Mouse (Mus musculus) embryonic stem cell, embryonic (primary cell): ENCODE measurements at regions not wholly inside any gene's neighbourhood (a gene's known extent, or its start where the extent isn't known, plus 50 kb on each side); places are given as distances from the start of the nearest gene placed in this dataset.

ENCODE experiments used
- CTCF ChIA-PET, 4 experiments: fragments of 300-600 bp in 2 of 4; fragments of 350-600 bp in 2 of 4; sonication (Branson Sonifier 250); formaldehyde crosslinking; loops; one replicate each; lab custom pipeline; 2022; ENCODE audit warnings: inconsistent platforms in 2 of 4; lab: Charles Lee
- POLR2A ChIA-PET, 4 experiments: fragments of 300-600 bp in 2 of 4; fragments of 350-600 bp in 2 of 4; sonication (Branson Sonifier 250); formaldehyde crosslinking; loops; one replicate each; lab custom pipeline; 2022; ENCODE audit warnings: antibody characterized with exemption in 4 of 4, inconsistent platforms in 1 of 4; lab: Charles Lee

- POLR2A ChIA-PET = no interaction called here
- CTCF ChIA-PET = no interaction called here
Measured at GRCm38 (mm10) chr12:94640153-94640552, 1051.9 kb upstream of the Flrt2 start.

- ChIA-PET POLR2A (no interaction called here), CTCF (no interaction called here)
Measured at GRCm38 (mm10) chr12:94645302-94645701, 1046.7 kb upstream of the Flrt2 start.

- POLR2A ChIA-PET = interaction anchor here in 1 of 4 experiments (0.7 kb wide), 2 partner anchors 256 to 412 kb away, joined by 4 read pairs; no protein-coding TSS in a partner anchor
Measured at GRCm38 (mm10) chr12:94670035-94670434, 1022.0 kb upstream of the Flrt2 start.

GRCm38 (mm10) chr12:94674925-94675324, 1017.1 kb upstream of the Flrt2 start:
- ChIA-PET POLR2A (interaction anchor here in 1 of 4 experiments (0.7 kb wide), 1 partner anchor 90 kb away, joined by 3 read pairs; no protein-coding TSS in a partner anchor), CTCF (no interaction called here)

More at GRCm38 (mm10) chr12:94670035-94670434, 1022.0 kb upstream of the Flrt2 start:
- CTCF ChIA-PET = no interaction called here

GRCm38 (mm10) chr12:94691341-94692029, 1000.5 kb upstream of the Flrt2 start:
- CTCF ChIA-PET = no interaction called here
- POLR2A ChIA-PET = interaction anchor here in 1 of 4 experiments (0.7 kb wide), 1 partner anchor 45 kb away, joined by 3 read pairs; no protein-coding TSS in a partner anchor

GRCm38 (mm10) chr12:94731391-94731790, 960.6 kb upstream of the Flrt2 start:
- POLR2A ChIA-PET = no interaction called here
- CTCF ChIA-PET = no interaction called here

- CTCF ChIA-PET = no interaction called here
- POLR2A ChIA-PET = no interaction called here
Measured at GRCm38 (mm10) chr12:94733179-94733578, 958.8 kb upstream of the Flrt2 start.

- CTCF ChIA-PET = no interaction called here
Measured at GRCm38 (mm10) chr12:94737263-94737662, 954.8 kb upstream of the Flrt2 start.

GRCm38 (mm10) chr12:94749747-94750515, 942.1 kb upstream of the Flrt2 start:
- ChIA-PET CTCF (no interaction called here), POLR2A (no interaction called here)

More at GRCm38 (mm10) chr12:94737263-94737662, 954.8 kb upstream of the Flrt2 start:
- POLR2A ChIA-PET = no interaction called here

- ChIA-PET POLR2A (no interaction called here), CTCF (no interaction called here)
Measured at GRCm38 (mm10) chr12:94755754-94756153, 936.3 kb upstream of the Flrt2 start.

GRCm38 (mm10) chr12:94795913-94796615, 896.0 kb upstream of the Flrt2 start:
- ChIA-PET CTCF (no interaction called here), POLR2A (no interaction called here)

- ChIA-PET POLR2A (interaction anchor here in 1 of 4 experiments (0.7 kb wide), 1 partner anchor 965 kb away, joined by 3 read pairs; no protein-coding TSS in a partner anchor), CTCF (no interaction called here)
Measured at GRCm38 (mm10) chr12:94804692-94805091, 887.3 kb upstream of the Flrt2 start.

- ChIA-PET CTCF (no interaction called here), POLR2A (no interaction called here)
Measured at GRCm38 (mm10) chr12:94831400-94831799, 860.6 kb upstream of the Flrt2 start.

GRCm38 (mm10) chr12:94862720-94863119, 829.3 kb upstream of the Flrt2 start:
- CTCF ChIA-PET = no interaction called here
- POLR2A ChIA-PET = no interaction called here

GRCm38 (mm10) chr12:94910816-94911215, 781.2 kb upstream of the Flrt2 start:
- ChIA-PET POLR2A (no interaction called here), CTCF (no interaction called here)

- ChIA-PET POLR2A (no interaction called here), CTCF (no interaction called here)
Measured at GRCm38 (mm10) chr12:94943067-94943466, 749.0 kb upstream of the Flrt2 start.
